Mouse (Mus musculus) forebrain, embryonic 11.5 days (tissue): ENCODE measurements at regions not wholly inside any gene's neighbourhood (a gene's known extent, or its start where the extent isn't known, plus 50 kb on each side); places are given as distances from the start of the nearest gene placed in this dataset.
"Not testable (repeated sequence)": the region's sequence is repeated elsewhere in the genome, so short reads cannot be mapped to it uniquely, and the experiment has no call there.

ENCODE experiments used
- ATAC-seq: fragments of 200-750 bp; cut with Nextera tagmentation; replicated peaks from 2 replicates; pipeline ENCODE4 v1.8.0; 2017; ENCODE audit warnings: moderate TSS enrichment; ENCODE audit not compliant: low FRiP score
- DNase-seq: peaks from one replicate; pipeline ENCODE4 v3.0.0-alpha.2; 2017; ENCODE audit warnings: low spot score
- H3K27ac ChIP-seq: fragments of 300-500 bp; sonication (generic); 2 replicates; pipeline ENCODE4 v1.5.1; 2014; ENCODE audit warnings: low read depth, low read length
- H3K27me3 ChIP-seq: fragments of 300-500 bp; sonication (generic); 2 replicates; pipeline ENCODE4 v1.6.1; 2014; ENCODE audit warnings: mild to moderate bottlenecking, low read length, mixed read lengths; ENCODE audit not compliant: control insufficient read depth, insufficient read depth
- H3K36me3 ChIP-seq: fragments of 300-500 bp; sonication (generic); 2 replicates; pipeline ENCODE4 v1.6.1; 2014; ENCODE audit warnings: mild to moderate bottlenecking, low read length, moderate library complexity, mixed read lengths; ENCODE audit not compliant: control insufficient read depth, insufficient read depth
- H3K4me1 ChIP-seq: fragments of 300-500 bp; sonication (generic); replicated peaks from 2 replicates; pipeline ENCODE4 v1.6.1; 2014; ENCODE audit warnings: low read length, mixed read lengths; ENCODE audit not compliant: control insufficient read depth, insufficient read depth
- H3K4me2 ChIP-seq: fragments of 300-500 bp; sonication (generic); 2 replicates; pipeline ENCODE4 v1.6.1; 2014; ENCODE audit warnings: low read depth, mild to moderate bottlenecking, low read length, moderate library complexity, mixed read lengths; ENCODE audit not compliant: severe bottlenecking
- H3K4me3 ChIP-seq: fragments of 300-500 bp; sonication (generic); 2 replicates; pipeline ENCODE4 v1.5.1; 2014; ENCODE audit warnings: low read depth, low read length
- H3K9ac ChIP-seq: fragments of 300-500 bp; sonication (generic); 2 replicates; pipeline ENCODE4 v1.6.1; 2014; ENCODE audit warnings: low read length
- H3K9me3 ChIP-seq: fragments of 300-500 bp; sonication (generic); 2 replicates; pipeline ENCODE4 v1.6.1; 2016; ENCODE audit warnings: low read length, mixed read lengths; ENCODE audit not compliant: control insufficient read depth
- WGBS: fragments of 180-500 bp; shearing (Covaris S2); extraction: QIAGEN DNeasy Blood & Tissue Kit; methylation state at CpG from one replicate; pipeline ENCODE4 v1.1.7; 2014; 5-methylcytosine and 5-hydroxymethylcytosine counted together

GRCm38 (mm10) chr3:112384641-112385040, 874.0 kb downstream of the Amy2a5 start:
- Histone ChIP-seq H3K9ac (no peak overlapping the region), H3K4me2 (no peak overlapping the region), H3K27me3 (no peaks in the 10 kb centered on the region), H3K27ac (no peak overlapping the region), H3K4me1 (no peaks in the 10 kb centered on the region), H3K36me3 (no peaks in the 10 kb centered on the region), H3K4me3 (no peak overlapping the region), H3K9me3 (no peaks in the 10 kb centered on the region)
- no peak for DNase-seq
- ATAC-seq, result no peak
- 91% methylated on average over 2 of the region's 2 CpGs for WGBS

GRCm38 (mm10) chr3:112345866-112346265, 912.8 kb downstream of the Amy2a5 start:
- ATAC-seq (no peak), DNase-seq (no peak)
- Histone ChIP-seq H3K27ac (no peak overlapping the region), H3K9ac (no peak overlapping the region), H3K4me2 (no peak overlapping the region), H3K27me3 (no peaks in the 10 kb centered on the region), H3K9me3 (no peaks in the 10 kb centered on the region), H3K36me3 (no peaks in the 10 kb centered on the region), H3K4me3 (no peak overlapping the region), H3K4me1 (no peaks in the 10 kb centered on the region)
- 95% methylated on average over 2 of the region's 2 CpGs for WGBS

GRCm38 (mm10) chr3:112331171-112331570, 927.5 kb downstream of the Amy2a5 start:
- Histone ChIP-seq H3K27me3 (no peaks in the 10 kb centered on the region), H3K36me3 (no peaks in the 10 kb centered on the region), H3K9ac (no peak overlapping the region), H3K4me2 (no peak overlapping the region), H3K4me3 (no peak overlapping the region), H3K9me3 (no peaks in the 10 kb centered on the region), H3K4me1 (no peaks in the 10 kb centered on the region), H3K27ac (no peak overlapping the region)
- DNase-seq (peak; percentile 25), ATAC-seq (no peak)
- 90% methylated on average over 4 of the region's 4 CpGs for WGBS

GRCm38 (mm10) chr3:112325348-112325747, 933.3 kb downstream of the Amy2a5 start:
- H3K4me3 ChIP-seq, result no peak overlapping the region
- H3K4me1 ChIP-seq, result no peaks in the 10 kb centered on the region
- WGBS, result 79% methylated on average over 2 of the region's 2 CpGs
- no peaks in the 10 kb centered on the region for H3K36me3 ChIP-seq
- no peaks in the 10 kb centered on the region for H3K27me3 ChIP-seq
- no peak overlapping the region for H3K27ac ChIP-seq
- H3K9ac ChIP-seq, result no peak overlapping the region
- H3K9me3 ChIP-seq, result no peaks in the 10 kb centered on the region
- H3K4me2 ChIP-seq, result no peak overlapping the region
- ATAC-seq, result no peak; the same call in 1 of the 2 replicates
- DNase-seq, result no peak

- ATAC-seq, H3K4me3 ChIP-seq: not testable (repeated sequence)
- 91% methylated on average over 11 of the region's 11 CpGs for WGBS
Measured at GRCm38 (mm10) chr3:112321196-112321595, 937.4 kb downstream of the Amy2a5 start.

GRCm38 (mm10) chr3:112278785-112279430, 979.7 kb downstream of the Amy2a5 start:
- 71% methylated on average over 2 of the region's 2 CpGs for WGBS

More at GRCm38 (mm10) chr3:112321196-112321595, 937.4 kb downstream of the Amy2a5 start:
- not testable (repeated sequence) for H3K4me2 ChIP-seq, H3K36me3 ChIP-seq, H3K27me3 ChIP-seq, H3K4me1 ChIP-seq, DNase-seq, H3K9me3 ChIP-seq, H3K9ac ChIP-seq, H3K27ac ChIP-seq

GRCm38 (mm10) chr3:112261334-112262101, 997.1 kb downstream of the Amy2a5 start:
- Histone ChIP-seq H3K4me2 (no peak overlapping the region), H3K4me1 (no peaks in the 10 kb centered on the region), H3K27me3 (no peaks in the 10 kb centered on the region), H3K27ac (no peak overlapping the region), H3K36me3 (no peaks in the 10 kb centered on the region), H3K9me3 (no peaks in the 10 kb centered on the region), H3K4me3 (no peak overlapping the region), H3K9ac (no peak overlapping the region)
- ATAC-seq (peak; percentile 82), DNase-seq (no peak)
- WGBS, result 9% methylated on average over 1 of the region's 1 CpGs

More at GRCm38 (mm10) chr3:112278785-112279430, 979.7 kb downstream of the Amy2a5 start:
- Histone ChIP-seq H3K9ac (no peak overlapping the region), H3K36me3 (no peaks in the 10 kb centered on the region), H3K9me3 (no peaks in the 10 kb centered on the region), H3K27ac (no peak overlapping the region), H3K4me2 (no peak overlapping the region), H3K27me3 (no peaks in the 10 kb centered on the region), H3K4me3 (no peak overlapping the region), H3K4me1 (no peaks in the 10 kb centered on the region)
- ATAC-seq (no peak), DNase-seq (no peak)

GRCm38 (mm10) chr3:112242986-112243385, 1015.7 kb downstream of the Amy2a5 start:
- not testable (repeated sequence) for H3K4me1 ChIP-seq, H3K9me3 ChIP-seq, H3K27me3 ChIP-seq, H3K9ac ChIP-seq, H3K4me3 ChIP-seq, H3K27ac ChIP-seq, DNase-seq, H3K36me3 ChIP-seq, ATAC-seq, H3K4me2 ChIP-seq
- 79% methylated on average over 2 of the region's 2 CpGs for WGBS
